Mouse (Mus musculus) lung, adult 2 months (tissue): ENCODE results near the gene Fshr. TPM values are rescaled to one million over a fixed set of nuclear protein-coding genes. Genes with fewer than 3 reads are reported as not detected.

Experiments used
- DNase-seq: peaks from one replicate; pipeline ENCODE4 v3.0.0; 2022
- H3K4me1 ChIP-seq: fragments of 200-500 bp; 2 replicates; pipeline ENCODE4 v1.6.1; 2011; ENCODE audit warnings: low read length; ENCODE audit not compliant: control insufficient read depth, insufficient read depth
- H3K4me3 ChIP-seq: fragments of 200-500 bp; replicated peaks from 2 replicates; pipeline ENCODE3; 2011; ENCODE audit warnings: low read depth, mild to moderate bottlenecking, control low read depth, low read length; ENCODE audit errors: extremely low read depth
- CTCF ChIP-seq: fragments of 200-500 bp; IDR thresholded peaks from 2 replicates; pipeline ENCODE4 v1.5.1; 2011; ENCODE audit warnings: mild to moderate bottlenecking, low read length, control low read depth; ENCODE audit not compliant: insufficient read depth
- POLR2A ChIP-seq: fragments of 200-500 bp; IDR thresholded peaks from 2 replicates; pipeline ENCODE4 v1.6.1; 2011; ENCODE audit warnings: low read depth, mild to moderate bottlenecking, control low read depth, low read length, borderline replicate concordance; ENCODE audit errors: extremely low read depth
- WGBS: fragments of 180-500 bp; shearing (Covaris S2); methylation state at CpG from one replicate; pipeline ENCODE4 v1.1.7; 2018; 5-methylcytosine and 5-hydroxymethylcytosine counted together
- polyA plus RNA-seq: library from polyadenylated mRNA; depleted of rRNA; stranded (reverse); fragments of >200 nt; gene quantifications from 2 replicates; pipeline ENCODE4 v1.2.3, GENCODE M21; 2012

Gene Fshr
- polyA plus RNA-seq, 1 experiment, result not detected

DNA sequence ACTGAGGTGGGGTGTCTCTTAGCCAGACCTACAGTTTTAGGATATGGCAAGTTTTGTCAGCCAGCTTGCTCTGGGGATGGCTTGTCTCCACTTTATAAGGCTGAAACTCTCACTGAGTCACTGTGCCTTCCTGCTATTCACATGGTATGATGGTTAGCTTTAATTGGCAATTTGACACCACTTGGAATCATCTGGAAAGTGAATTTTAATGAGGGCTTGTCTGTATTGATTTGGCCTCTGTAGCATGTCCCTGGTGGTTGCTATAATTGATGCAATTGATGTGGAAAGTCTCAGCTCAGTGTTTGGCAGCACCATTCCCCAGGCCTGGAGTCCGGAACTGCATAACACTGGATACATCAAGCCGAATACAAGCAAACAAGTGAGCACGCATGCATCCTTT is 164.4 kb downstream of the Fshr start:
- TF ChIP-seq CTCF (no peak), POLR2A (no peak)
- Histone ChIP-seq H3K4me3 (no peak overlapping the region), H3K4me1 (no peaks in the 10 kb centered on the region)
- WGBS, result 91% methylated on average over 3 of the region's 3 CpGs
- no peak for DNase-seq

DNA sequence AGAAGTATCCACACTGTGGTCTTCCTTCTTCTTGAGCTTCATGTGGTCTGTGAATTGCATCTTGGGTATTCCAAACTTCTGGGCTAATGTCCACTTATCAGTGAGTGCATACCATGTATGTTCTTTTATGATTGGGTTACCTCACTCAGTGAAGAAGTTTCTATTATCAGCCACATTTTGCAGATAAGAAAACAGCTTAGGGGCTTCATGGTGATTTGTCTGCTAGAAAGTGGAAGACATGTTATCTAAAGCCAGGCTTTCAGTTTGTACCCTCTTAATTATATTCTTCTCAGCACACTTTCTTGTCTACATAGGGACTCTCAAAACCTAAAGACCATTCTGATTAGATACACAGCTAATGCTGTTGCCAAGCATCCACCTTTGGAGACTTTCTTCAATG is 165.8 kb downstream of the Fshr start:
- DNase-seq, result no peak
- TF ChIP-seq CTCF, result no peak
- TF ChIP-seq POLR2A, result no peak
- no peaks in the 10 kb centered on the region for H3K4me1 ChIP-seq
- no peak overlapping the region for H3K4me3 ChIP-seq

DNA sequence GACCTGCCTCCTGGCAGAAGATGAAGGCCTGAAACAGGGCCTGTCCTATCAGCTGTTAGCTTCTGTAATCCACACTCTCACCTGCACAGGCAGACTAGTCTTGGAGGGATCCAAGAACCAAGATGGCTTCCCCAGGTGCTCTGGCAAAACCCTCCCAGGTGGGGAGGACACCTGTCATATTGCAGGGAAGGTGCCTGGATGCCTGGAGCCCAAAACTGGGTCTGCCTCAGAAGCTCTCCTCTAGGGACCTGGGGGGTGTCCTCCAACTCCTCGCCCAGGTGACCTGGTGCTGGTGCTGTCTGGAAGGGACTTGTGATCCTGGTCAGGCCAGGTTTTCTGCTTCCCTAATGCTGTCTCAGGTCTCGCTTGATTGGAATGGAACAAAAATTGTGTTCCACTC is 167.5 kb downstream of the Fshr start:
- 83% methylated on average over 2 of the region's 2 CpGs for WGBS
- Histone ChIP-seq H3K4me1 (no peaks in the 10 kb centered on the region), H3K4me3 (no peak overlapping the region)
- TF ChIP-seq POLR2A (no peak), CTCF (no peak)
- no peak for DNase-seq

DNA sequence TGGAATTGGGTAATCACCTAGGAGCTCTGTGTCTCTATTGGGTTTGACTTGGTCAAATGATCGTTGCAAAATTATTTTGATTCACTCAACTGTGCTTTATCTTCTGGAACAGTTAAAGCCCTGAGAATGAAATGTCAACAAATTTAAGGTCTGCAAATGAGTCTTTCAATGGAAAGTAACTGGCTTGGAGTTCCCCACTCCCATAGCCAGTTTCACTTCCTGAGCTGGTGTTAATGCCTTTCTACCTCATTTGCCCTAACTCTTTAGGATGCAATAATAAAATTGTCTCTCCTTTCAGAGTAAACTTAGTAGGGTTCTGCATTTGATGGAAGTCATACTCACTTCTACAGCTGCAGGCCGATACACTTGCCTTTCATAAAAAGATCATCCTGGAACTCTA is 181.0 kb downstream of the Fshr start:
- no peak overlapping the region for H3K4me3 ChIP-seq
- DNase-seq, result no peak
- H3K4me1 ChIP-seq, result no peaks in the 10 kb centered on the region
- TF ChIP-seq CTCF, result no peak
- TF ChIP-seq POLR2A, result no peak
- WGBS, result 78% methylated on average over 2 of the region's 2 CpGs

DNA sequence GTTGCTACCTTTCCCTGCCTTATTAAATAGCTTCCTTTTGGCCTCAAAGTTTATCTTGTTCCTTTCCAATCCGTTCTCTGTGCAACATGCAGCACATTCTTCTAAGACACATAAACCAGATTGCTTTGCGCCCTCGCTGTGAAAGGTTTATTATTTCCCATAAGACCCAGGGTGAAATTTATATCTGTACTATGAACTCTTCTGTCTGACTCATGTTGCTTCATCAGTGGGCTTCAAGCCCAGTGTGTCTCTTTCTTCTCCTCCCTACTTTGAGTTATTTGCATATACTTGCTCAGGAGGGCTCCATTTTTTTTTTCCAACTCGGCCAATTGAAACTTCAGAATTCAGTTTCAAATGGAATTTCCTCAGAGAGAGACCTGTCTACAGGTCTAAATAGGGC is 183.5 kb downstream of the Fshr start:
- TF ChIP-seq CTCF (no peak), POLR2A (no peak)
- DNase-seq, result no peak
- Histone ChIP-seq H3K4me3 (no peak overlapping the region), H3K4me1 (no peaks in the 10 kb centered on the region)
- WGBS, result 66% methylated on average over 4 of the region's 4 CpGs

DNA sequence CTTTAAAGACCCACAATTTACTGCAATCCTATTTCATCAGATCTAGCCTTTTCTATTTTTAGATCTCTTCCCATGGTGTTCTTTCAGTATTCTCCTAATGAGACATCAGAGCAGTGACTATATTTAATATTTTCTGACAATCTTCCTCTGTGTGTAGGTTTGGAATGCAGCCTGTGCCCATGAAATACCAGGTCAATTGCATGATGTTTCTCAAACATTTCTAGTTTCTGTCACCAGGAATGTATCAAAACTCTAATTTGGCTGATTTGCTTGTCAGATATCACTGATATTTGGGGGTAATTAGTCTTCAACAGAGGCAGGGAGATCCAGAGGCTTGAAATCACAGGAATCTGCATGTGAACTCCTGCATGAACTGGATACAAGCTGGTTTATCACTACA is 186.8 kb downstream of the Fshr start:
- H3K4me1 ChIP-seq, result no peaks in the 10 kb centered on the region

GRCm38 (mm10) chr17:89009117-89009516 is 191.4 kb downstream of the Fshr start:
- WGBS, result 35% methylated on average over 1 of the region's 1 CpGs
- Histone ChIP-seq H3K4me3 (no peak overlapping the region), H3K4me1 (no peaks in the 10 kb centered on the region)
- DNase-seq, result no peak
- no peak for TF ChIP-seq CTCF

More for the DNA sequence above, 186.8 kb downstream of the Fshr start:
- DNase-seq, result no peak
- TF ChIP-seq POLR2A (no peak), CTCF (no peak)
- no peak overlapping the region for H3K4me3 ChIP-seq

GRCm38 (mm10) chr17:89008680-89009079 is 191.8 kb downstream of the Fshr start:
- no peak for DNase-seq
- H3K4me1 ChIP-seq, result no peaks in the 10 kb centered on the region
- H3K4me3 ChIP-seq, result no peak overlapping the region
- WGBS, result 65% methylated on average over 7 of the region's 7 CpGs
- TF ChIP-seq POLR2A, result no peak

DNA sequence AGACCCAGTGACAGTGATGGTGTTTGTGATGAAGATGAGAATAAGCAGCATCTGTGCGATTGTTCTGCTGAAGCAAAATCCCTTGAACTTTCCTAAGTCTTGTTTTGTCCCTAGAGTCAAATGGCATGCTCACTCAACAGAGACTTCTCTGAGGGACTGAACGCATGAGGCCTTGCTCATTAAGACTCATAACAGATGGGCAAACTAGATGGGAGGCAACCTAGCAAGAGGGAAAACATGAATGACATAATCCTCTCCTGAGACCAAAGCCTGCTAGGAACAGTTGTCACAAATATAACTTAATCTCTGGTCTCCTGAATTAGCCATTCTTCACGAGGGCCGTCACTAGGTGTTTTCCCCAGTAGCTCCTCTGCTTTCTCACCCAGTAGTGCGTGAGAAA is 194.5 kb downstream of the Fshr start:
- WGBS, result 72% methylated on average over 5 of the region's 5 CpGs
- TF ChIP-seq POLR2A (no peak), CTCF (no peak)
- Histone ChIP-seq H3K4me3 (no peak overlapping the region), H3K4me1 (no peaks in the 10 kb centered on the region)
- DNase-seq, result no peak

GRCm38 (mm10) chr17:88999907-89000306 is 200.6 kb downstream of the Fshr start:
- H3K4me1 ChIP-seq, result no peaks in the 10 kb centered on the region
- no peak overlapping the region for H3K4me3 ChIP-seq
- no peak for DNase-seq
- no peak for TF ChIP-seq POLR2A
- no peak for TF ChIP-seq CTCF

DNA sequence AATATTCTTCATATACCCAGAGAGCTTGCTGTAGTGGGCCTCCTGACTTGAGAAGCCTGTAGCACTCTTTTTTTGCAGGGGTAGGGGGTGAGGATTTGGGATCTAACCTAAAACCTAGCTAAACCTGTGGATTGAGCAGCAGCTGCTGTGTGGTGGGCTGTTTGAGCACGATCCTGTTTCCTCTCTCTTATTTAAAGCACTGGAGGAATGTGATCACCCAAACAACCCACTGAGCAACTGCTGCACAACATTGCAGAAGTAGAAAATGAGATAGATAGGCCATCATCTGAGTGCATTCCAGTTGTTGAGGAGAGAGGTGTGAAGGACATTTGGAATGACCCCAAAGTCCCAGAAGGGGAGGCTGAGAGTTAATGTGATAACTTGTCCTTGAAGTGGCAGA is 202.2 kb downstream of the Fshr start:
- WGBS, result 36% methylated on average over 1 of the region's 1 CpGs

More for the DNA sequence above, 202.2 kb downstream of the Fshr start:
- DNase-seq, result no peak
- TF ChIP-seq POLR2A (no peak), CTCF (no peak)
- Histone ChIP-seq H3K4me1 (no peaks in the 10 kb centered on the region), H3K4me3 (no peak overlapping the region)
